Mouse (Mus musculus) lung, postnatal 0 days (tissue): ENCODE data around the gene Mst1. TPM values are rescaled to one million over a fixed set of nuclear protein-coding genes. Genes with fewer than 3 reads are reported as not detected.

Experiments used
- ATAC-seq: fragments of 200-750 bp; cut with Nextera tagmentation; 2 replicates; pipeline ENCODE4 v1.8.0; 2017; ENCODE audit warnings: moderate library complexity
- DNase-seq: peaks from one replicate; pipeline ENCODE4 v3.0.0-alpha.2; 2016; ENCODE audit warnings: low spot score
- H3K27ac ChIP-seq: fragments of 300-500 bp; sonication (generic); 2 replicates; pipeline ENCODE4 v1.5.1; 2014; ENCODE audit warnings: antibody characterized with exemption, mild to moderate bottlenecking, low read length, mixed read lengths
- H3K27me3 ChIP-seq: fragments of 300-500 bp; sonication (generic); replicated peaks from 2 replicates; pipeline ENCODE4 v1.6.1; 2014; ENCODE audit warnings: low read length, mixed read lengths; ENCODE audit not compliant: insufficient read depth
- H3K36me3 ChIP-seq: fragments of 300-500 bp; sonication (generic); 2 replicates; pipeline ENCODE4 v1.6.1; 2014; ENCODE audit warnings: low read length, mixed read lengths; ENCODE audit not compliant: insufficient read depth
- H3K4me1 ChIP-seq: fragments of 300-500 bp; sonication (generic); 2 replicates; pipeline ENCODE4 v1.6.1; 2014; ENCODE audit warnings: antibody characterized with exemption, low read depth, low read length, mixed read lengths; ENCODE audit not compliant: insufficient read depth
- H3K4me2 ChIP-seq: fragments of 300-500 bp; sonication (generic); replicated peaks from 2 replicates; pipeline ENCODE4 v1.6.1; 2014; ENCODE audit warnings: low read depth, mild to moderate bottlenecking, low read length, moderate library complexity, mixed read lengths
- H3K4me3 ChIP-seq: fragments of 300-500 bp; sonication (generic); 2 replicates; pipeline ENCODE4 v1.5.1; 2014; ENCODE audit warnings: low read depth, low read length
- H3K9ac ChIP-seq: fragments of 300-500 bp; sonication (generic); replicated peaks from 2 replicates; pipeline ENCODE4 v1.6.1; 2014; ENCODE audit warnings: low read depth, mild to moderate bottlenecking
- H3K9me3 ChIP-seq: fragments of 300-500 bp; sonication (generic); 2 replicates; pipeline ENCODE4 v1.6.1; 2016; ENCODE audit warnings: low read length, mixed read lengths
- CTCF ChIP-seq: IDR thresholded peaks from 2 replicates; pipeline ENCODE4 v1.5.1; 2016; ENCODE audit warnings: antibody characterized with exemption, mild to moderate bottlenecking
- EP300 ChIP-seq: IDR thresholded peaks from 2 replicates; pipeline ENCODE4 v1.6.1; 2016; ENCODE audit warnings: antibody characterized with exemption, mild to moderate bottlenecking, control low read depth
- WGBS: fragments of 180-500 bp; shearing (Covaris S2); extraction: QIAGEN DNeasy Blood & Tissue Kit; methylation state at CpG from one replicate; pipeline ENCODE4 v1.1.7; 2014; 5-methylcytosine and 5-hydroxymethylcytosine counted together
- polyA plus RNA-seq: library from polyadenylated mRNA; unstranded; fragments of >200 nt; fragmentation: Nextera tagmentation; extraction: Ambion mirVana; gene quantifications from 2 replicates; pipeline ENCODE4 v1.2.1, GENCODE M21; 2015

The Mst1 gene
- 0.62 and 1.1 TPM in 2 replicates for polyA plus RNA-seq

GRCm38 (mm10) chr9:108080168-108080567 is at the start of gene Mst1:
Gene Mst1 (plus strand): TSS chr9:108080436.
- Histone ChIP-seq H3K4me2 (peak within 1 kb of the TSS; percentile 89), H3K4me3 (peak within 1 kb of the TSS; percentile 65), H3K27me3 (peaks cover 5% of the 10 kb centered on the region; the same call in 1 of the 2 replicates), H3K27ac (no peak within 1 kb of the TSS), H3K9ac (peak within 1 kb of the TSS; percentile 88), H3K4me1 (peaks cover 15% of the 10 kb centered on the region), H3K36me3 (0 out of 2 replicates have a peak, but pooled peaks cover 8% of the 10 kb centered on the region), H3K9me3 (no peaks in the 10 kb centered on the region)
- DNase-seq (no peak), ATAC-seq (peak; percentile 3; the same call in 1 of the 2 replicates)
- 71% methylated on average over 5 of the region's 5 CpGs for WGBS
- TF ChIP-seq CTCF (no peak), EP300 (no peak)

GRCm38 (mm10) chr9:108032126-108032525 is 48.1 kb upstream of the Mst1 start:
- no peaks in the 10 kb centered on the region for H3K9me3 ChIP-seq
- H3K27ac ChIP-seq = no peak overlapping the region
- H3K4me1 ChIP-seq = no peaks in the 10 kb centered on the region
- DNase-seq (no peak), ATAC-seq (no peak)
- H3K36me3 ChIP-seq = peaks cover 10% of the 10 kb centered on the region
- no peak overlapping the region for H3K4me3 ChIP-seq
- H3K9ac ChIP-seq = no peak overlapping the region
- WGBS = 93% methylated on average over 5 of the region's 5 CpGs
- no peak overlapping the region for H3K4me2 ChIP-seq
- no peaks in the 10 kb centered on the region for H3K27me3 ChIP-seq
- no peak for TF ChIP-seq CTCF
- no peak for TF ChIP-seq EP300

GRCm38 (mm10) chr9:108035331-108036156 is 44.7 kb upstream of the Mst1 start:
- H3K4me1 ChIP-seq = no peaks in the 10 kb centered on the region
- H3K9me3 ChIP-seq = no peaks in the 10 kb centered on the region
- H3K27ac ChIP-seq = no peak overlapping the region
- no peak overlapping the region for H3K4me2 ChIP-seq
- no peak overlapping the region for H3K4me3 ChIP-seq
- H3K36me3 ChIP-seq = peaks cover 5% of the 10 kb centered on the region; the same call in 1 of the 2 replicates
- 89% methylated on average over 2 of the region's 2 CpGs for WGBS
- no peak overlapping the region for H3K9ac ChIP-seq
- no peaks in the 10 kb centered on the region for H3K27me3 ChIP-seq
- DNase-seq (peak; percentile 51), ATAC-seq (peak; percentile 58)
- TF ChIP-seq CTCF (peak; percentile 43), EP300 (no peak)

GRCm38 (mm10) chr9:108044751-108045492 is 35.3 kb upstream of the Mst1 start:
- H3K4me1 ChIP-seq = peaks cover 2% of the 10 kb centered on the region; the same call in 1 of the 2 replicates
- H3K9me3 ChIP-seq = no peaks in the 10 kb centered on the region
- H3K27ac ChIP-seq = no peak overlapping the region
- H3K4me2 ChIP-seq = no peak overlapping the region
- peaks cover 30% of the 10 kb centered on the region for H3K36me3 ChIP-seq
- no peak overlapping the region for H3K4me3 ChIP-seq
- H3K27me3 ChIP-seq = no peaks in the 10 kb centered on the region
- WGBS = 95% methylated on average over 8 of the region's 8 CpGs
- DNase-seq (no peak), ATAC-seq (no peak)
- TF ChIP-seq EP300 (no peak), CTCF (peak; percentile 24)
- no peak overlapping the region for H3K9ac ChIP-seq

- TF ChIP-seq CTCF (no peak), EP300 (no peak)
- peaks cover 4% of the 10 kb centered on the region; the same call in 1 of the 2 replicates for H3K4me1 ChIP-seq
- no peak overlapping the region for H3K27ac ChIP-seq
- no peaks in the 10 kb centered on the region for H3K9me3 ChIP-seq
- H3K4me2 ChIP-seq = no peak overlapping the region
- 91% methylated on average over 4 of the region's 4 CpGs for whole genome bisulfite sequencing
- H3K36me3 ChIP-seq = peaks cover 20% of the 10 kb centered on the region
- no peak overlapping the region for H3K4me3 ChIP-seq
- DNase-seq (no peak), ATAC-seq (no peak)
- no peaks in the 10 kb centered on the region for H3K27me3 ChIP-seq
- no peak overlapping the region for H3K9ac ChIP-seq
These were observed 33.7 kb upstream of the Mst1 start for GRCm38 (mm10) chr9:108046582-108046981.
